Mouse (Mus musculus) heart, embryonic 13.5 days (tissue): ENCODE measurements around the gene Eef2. TPM values are rescaled to one million over a fixed set of nuclear protein-coding genes. Genes with fewer than 3 reads are reported as not detected.
A peak's percentile ranks its signal among the peaks of the same experiment; 100 is the strongest.

ENCODE experiments used
- ATAC-seq: fragments of 200-750 bp; cut with Nextera tagmentation; 2 replicates; pipeline ENCODE4 v1.8.0; 2017; ENCODE audit warnings: moderate TSS enrichment; ENCODE audit not compliant: insufficient number of reproducible peaks, low FRiP score, low TSS enrichment; ENCODE audit errors: extremely low read depth
- H3K27ac ChIP-seq: fragments of 300-500 bp; sonication (generic); replicated peaks from 2 replicates; pipeline ENCODE4 v1.5.1; 2015; ENCODE audit warnings: moderate library complexity, mild to moderate bottlenecking, inconsistent platforms
- H3K27me3 ChIP-seq: fragments of 300-500 bp; sonication (generic); replicated peaks from 2 replicates; pipeline ENCODE4 v1.6.1; 2015; ENCODE audit warnings: mild to moderate bottlenecking, inconsistent platforms
- H3K36me3 ChIP-seq: fragments of 300-500 bp; sonication (generic); 2 replicates; pipeline ENCODE4 v1.6.1; 2015; ENCODE audit warnings: mild to moderate bottlenecking, inconsistent platforms
- H3K4me1 ChIP-seq: fragments of 300-500 bp; sonication (generic); 2 replicates; pipeline ENCODE4 v1.6.1; 2015; ENCODE audit warnings: inconsistent platforms
- H3K4me2 ChIP-seq: fragments of 300-500 bp; sonication (generic); 2 replicates; pipeline ENCODE4 v1.6.1; 2015; ENCODE audit warnings: inconsistent platforms, mild to moderate bottlenecking, moderate library complexity
- H3K4me3 ChIP-seq: fragments of 300-500 bp; sonication (generic); 2 replicates; pipeline ENCODE4 v1.5.1; 2015; ENCODE audit warnings: moderate library complexity, mild to moderate bottlenecking, inconsistent platforms
- H3K9ac ChIP-seq: fragments of 300-500 bp; sonication (generic); 2 replicates; pipeline ENCODE4 v1.6.1; 2015; ENCODE audit warnings: inconsistent platforms, mild to moderate bottlenecking, moderate library complexity
- H3K9me3 ChIP-seq: fragments of 300-500 bp; sonication (generic); 2 replicates; pipeline ENCODE4 v1.6.1; 2016; ENCODE audit warnings: inconsistent platforms
- WGBS: fragments of 180-500 bp; shearing (Covaris S2); methylation state at CpG from one replicate; pipeline ENCODE4 v1.1.7; 2015; ENCODE audit warnings: mixed read lengths; 5-methylcytosine and 5-hydroxymethylcytosine counted together
- polyA plus RNA-seq: library from polyadenylated mRNA; unstranded; fragments of >200 nt; fragmentation: Nextera tagmentation; extraction: Ambion mirVana; gene quantifications from 2 replicates; pipeline ENCODE4 v1.2.1, GENCODE M21; 2015

Eef2 gene
- polyA plus RNA-seq, 1 experiment from 2014 or later: 393 TPM

DNA sequence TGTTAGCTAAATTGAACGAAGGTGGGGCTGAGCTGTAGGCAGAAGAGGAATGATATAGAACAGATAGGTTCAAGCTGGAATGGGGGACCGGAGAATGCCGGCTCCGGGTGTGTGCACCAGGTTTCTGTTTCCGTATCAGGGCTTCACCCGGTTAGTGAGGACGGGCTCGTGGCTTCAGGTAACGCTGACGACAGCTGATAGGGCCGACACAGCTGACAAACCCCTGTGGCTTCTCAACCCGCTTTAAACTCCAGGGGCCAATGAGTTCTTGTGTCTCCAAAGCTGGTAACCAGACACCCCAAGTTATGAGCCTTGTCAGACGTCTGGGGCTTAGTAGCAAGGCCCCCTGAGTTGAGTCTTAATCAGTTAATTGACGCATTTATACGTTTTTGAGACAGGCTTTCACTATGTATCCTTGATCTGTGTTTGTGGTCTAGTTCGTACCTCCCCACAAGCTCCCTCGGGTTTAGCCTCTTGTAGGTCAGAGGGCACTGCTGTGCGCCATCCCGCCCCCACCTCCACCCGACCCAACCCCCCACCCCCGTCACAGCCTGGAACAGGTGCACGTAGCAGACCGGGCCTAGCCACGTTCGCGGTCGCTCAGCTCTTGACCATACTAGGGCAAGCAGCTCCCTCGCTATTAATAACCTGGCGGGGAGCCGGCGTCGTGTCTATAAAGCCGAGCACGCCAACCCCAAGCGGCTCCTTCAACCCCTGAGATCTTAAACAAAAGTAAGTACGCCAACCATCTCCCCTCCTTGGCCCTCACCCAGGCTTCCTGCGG lies 17.8 kb downstream of the Eef2 start:
- peak overlapping the region; percentile 75 for H3K4me2 ChIP-seq
- H3K9me3 ChIP-seq: no peaks in the 10 kb centered on the region
- H3K27me3 ChIP-seq: peaks cover 44% of the 10 kb centered on the region
- 7% methylated on average over 37 of the region's 37 CpGs for WGBS
- peak; percentile 35; the same call in 1 of the 2 replicates for ATAC-seq
- H3K36me3 ChIP-seq: peaks cover 23% of the 10 kb centered on the region
- H3K9ac ChIP-seq: peak overlapping the region; percentile 97
- H3K27ac ChIP-seq: peak overlapping the region; percentile 99
- H3K4me3 ChIP-seq: peak overlapping the region; percentile 58
- peaks cover 58% of the 10 kb centered on the region for H3K4me1 ChIP-seq

DNA sequence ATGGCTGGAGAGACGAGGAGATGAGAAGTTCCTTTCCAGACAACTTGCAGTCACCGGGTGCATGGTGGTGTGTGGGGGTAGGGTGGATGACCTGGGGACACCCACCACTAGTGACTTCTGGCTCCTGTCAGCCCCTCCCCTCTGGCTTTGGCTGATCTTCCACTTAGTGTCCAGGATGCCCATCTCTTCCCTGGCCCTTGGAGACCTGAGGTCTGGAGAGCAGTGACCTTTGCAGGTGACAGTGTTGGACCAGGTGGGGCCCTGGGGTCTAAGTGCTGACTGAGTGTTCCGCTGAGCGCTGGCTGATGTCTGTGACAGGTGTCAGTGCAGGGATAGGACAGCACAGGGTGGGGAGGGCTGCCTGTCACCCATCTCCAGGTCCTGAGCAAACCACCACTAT lies 18.9 kb downstream of the Eef2 start:
- H3K27me3 ChIP-seq: peaks cover 44% of the 10 kb centered on the region
- peaks cover 69% of the 10 kb centered on the region for H3K4me1 ChIP-seq
- H3K4me2 ChIP-seq: peak overlapping the region; percentile 75
- H3K4me3 ChIP-seq: peak overlapping the region; percentile 58
- peaks cover 15% of the 10 kb centered on the region for H3K36me3 ChIP-seq
- WGBS: 34% methylated on average over 4 of the region's 4 CpGs
- H3K27ac ChIP-seq: peak overlapping the region; percentile 99
- ATAC-seq: no peak
- peak overlapping the region; percentile 97 for H3K9ac ChIP-seq
- no peaks in the 10 kb centered on the region for H3K9me3 ChIP-seq

- Histone ChIP-seq H3K4me3 (peak overlapping the region; percentile 58), H3K36me3 (0 out of 2 replicates have a peak, but pooled peaks cover 2% of the 10 kb centered on the region), H3K4me2 (peak overlapping the region; percentile 75), H3K27ac (peak overlapping the region; percentile 99), H3K9ac (peak overlapping the region; percentile 97), H3K4me1 (peaks cover 69% of the 10 kb centered on the region), H3K27me3 (peaks cover 44% of the 10 kb centered on the region), H3K9me3 (no peaks in the 10 kb centered on the region)
- no peak for ATAC-seq
- 45% methylated on average over 11 of the region's 11 CpGs for WGBS
These were observed 20.1 kb downstream of the Eef2 start for GRCm38 (mm10) chr10:81196470-81197065.

GRCm38 (mm10) chr10:81197305-81197704 lies 20.9 kb downstream of the Eef2 start:
- Histone ChIP-seq H3K27ac (peak overlapping the region; percentile 99), H3K9me3 (no peaks in the 10 kb centered on the region), H3K4me3 (peak overlapping the region; percentile 58), H3K9ac (peak overlapping the region; percentile 97), H3K4me2 (peak overlapping the region; percentile 75), H3K27me3 (peaks cover 44% of the 10 kb centered on the region), H3K36me3 (no peaks in the 10 kb centered on the region), H3K4me1 (peaks cover 68% of the 10 kb centered on the region)
- ATAC-seq: no peak
- 20% methylated on average over 6 of the region's 6 CpGs for WGBS

GRCm38 (mm10) chr10:81198230-81198629 lies 21.8 kb downstream of the Eef2 start:
- Histone ChIP-seq H3K9me3 (no peaks in the 10 kb centered on the region), H3K36me3 (no peaks in the 10 kb centered on the region), H3K4me2 (peak overlapping the region; percentile 75), H3K4me3 (no peak overlapping the region), H3K4me1 (peaks cover 71% of the 10 kb centered on the region), H3K27me3 (peaks cover 44% of the 10 kb centered on the region), H3K27ac (peak overlapping the region; percentile 96), H3K9ac (peak overlapping the region; percentile 73)
- ATAC-seq: no peak
- 4% methylated on average over 9 of the region's 9 CpGs for WGBS

- peak overlapping the region; percentile 96 for H3K27ac ChIP-seq
- peaks cover 41% of the 10 kb centered on the region for H3K27me3 ChIP-seq
- H3K9me3 ChIP-seq: no peaks in the 10 kb centered on the region
- whole genome bisulfite sequencing: 75% methylated on average over 6 of the region's 6 CpGs
- H3K36me3 ChIP-seq: no peaks in the 10 kb centered on the region
- H3K4me2 ChIP-seq: peak overlapping the region; percentile 15; the same call in 1 of the 2 replicates
- no peak overlapping the region for H3K4me3 ChIP-seq
- ATAC-seq: no peak
- peak overlapping the region; percentile 73 for H3K9ac ChIP-seq
- peaks cover 73% of the 10 kb centered on the region for H3K4me1 ChIP-seq
These were observed 22.6 kb downstream of the Eef2 start for GRCm38 (mm10) chr10:81198990-81199389.

DNA sequence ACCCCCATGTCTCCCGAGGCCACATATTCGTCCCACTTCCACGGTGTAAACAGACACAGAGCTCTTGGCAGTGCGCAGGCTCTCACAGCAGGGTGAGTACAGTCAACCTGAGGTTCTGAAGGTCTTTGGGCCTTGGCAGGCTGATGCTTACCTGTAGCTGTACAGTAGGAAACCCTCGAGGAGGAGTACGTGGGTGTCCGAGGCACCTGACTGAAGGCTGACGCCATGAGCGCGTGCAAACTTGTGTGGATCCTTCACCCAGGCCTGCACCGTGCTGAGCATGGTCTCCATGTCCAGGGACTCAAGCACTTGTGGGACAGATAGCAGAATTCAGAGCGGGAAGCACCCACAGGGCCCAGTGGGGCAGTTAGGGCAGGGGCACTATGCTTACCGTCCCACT lies 23.7 kb downstream of the Eef2 start:
- H3K9ac ChIP-seq: peak overlapping the region; percentile 73
- ATAC-seq: no peak
- no peaks in the 10 kb centered on the region for H3K36me3 ChIP-seq
- peak overlapping the region; percentile 58; the same call in 1 of the 2 replicates for H3K4me2 ChIP-seq
- no peak overlapping the region for H3K4me3 ChIP-seq
- H3K27me3 ChIP-seq: peaks cover 29% of the 10 kb centered on the region
- peaks cover 74% of the 10 kb centered on the region for H3K4me1 ChIP-seq
- peak overlapping the region; percentile 96 for H3K27ac ChIP-seq
- 72% methylated on average over 13 of the region's 13 CpGs for WGBS
- H3K9me3 ChIP-seq: no peaks in the 10 kb centered on the region

DNA sequence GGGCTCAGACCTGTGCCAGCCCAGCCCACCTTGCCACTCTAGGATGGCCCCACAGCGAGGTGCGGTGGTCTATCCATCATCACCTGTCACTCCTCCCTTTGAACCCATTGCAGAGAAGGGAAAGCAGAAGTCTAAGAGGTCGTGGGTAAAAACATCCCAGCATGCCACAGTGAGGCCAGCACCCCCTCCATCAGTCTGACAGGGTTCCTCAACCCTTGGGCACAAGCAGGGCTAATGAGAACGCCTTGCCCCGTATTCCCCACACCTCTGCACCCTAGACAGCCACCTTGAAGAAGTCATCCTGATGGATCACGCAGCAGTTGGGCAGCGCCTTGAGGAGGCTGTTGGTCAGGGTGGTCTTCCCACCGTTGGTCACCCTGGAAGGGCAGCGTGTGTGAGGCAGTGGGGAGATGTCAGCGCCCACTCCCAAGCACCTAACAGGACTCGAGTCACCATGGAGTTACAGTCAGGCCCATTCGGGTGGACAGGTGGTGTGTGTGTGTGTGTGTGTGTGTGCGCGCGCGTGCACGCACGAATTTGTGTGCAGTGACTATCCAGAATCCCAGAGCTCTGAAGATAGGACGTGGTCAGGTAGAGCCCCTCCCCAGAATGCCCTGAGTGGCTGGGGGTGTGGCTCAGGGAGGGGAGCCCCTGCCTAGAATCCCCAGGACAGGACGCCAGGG lies 24.3 kb downstream of the Eef2 start:
- no peaks in the 10 kb centered on the region for H3K9me3 ChIP-seq
- no peak for ATAC-seq
- H3K9ac ChIP-seq: peak overlapping the region; percentile 73
- H3K36me3 ChIP-seq: no peaks in the 10 kb centered on the region
- no peak overlapping the region for H3K4me3 ChIP-seq
- H3K4me1 ChIP-seq: peaks cover 74% of the 10 kb centered on the region
- WGBS: 62% methylated on average over 20 of the region's 20 CpGs
- peak overlapping the region; percentile 58 for H3K4me2 ChIP-seq
- peak overlapping the region; percentile 96 for H3K27ac ChIP-seq
- peaks cover 23% of the 10 kb centered on the region for H3K27me3 ChIP-seq

- 38% methylated on average over 13 of the region's 13 CpGs for WGBS
- Histone ChIP-seq H3K4me1 (peaks cover 67% of the 10 kb centered on the region), H3K4me2 (peak within 1 kb of the TSS; percentile 58), H3K4me3 (peak within 1 kb of the TSS; percentile 13), H3K27me3 (peaks cover 10% of the 10 kb centered on the region), H3K9ac (peak within 1 kb of the TSS; percentile 73), H3K36me3 (no peaks in the 10 kb centered on the region), H3K9me3 (no peaks in the 10 kb centered on the region), H3K27ac (peak within 1 kb of the TSS; percentile 96)
- ATAC-seq: peak; percentile 16; the same call in 1 of the 2 replicates
These were observed 25.7 kb downstream of the Eef2 start, which contains the start of gene Nmrk2 for GRCm38 (mm10) chr10:81201807-81202758. TSS of gene Nmrk2 (minus strand) at chr10:81202051.

- Histone ChIP-seq H3K27ac (peak overlapping the region; percentile 96), H3K4me2 (peak overlapping the region; percentile 30; the same call in 1 of the 2 replicates), H3K36me3 (no peaks in the 10 kb centered on the region), H3K4me3 (no peak overlapping the region), H3K9ac (peak overlapping the region; percentile 17; the same call in 1 of the 2 replicates), H3K9me3 (no peaks in the 10 kb centered on the region), H3K4me1 (peaks cover 59% of the 10 kb centered on the region), H3K27me3 (0 out of 2 replicates have a peak, but pooled peaks cover 5% of the 10 kb centered on the region)
- no peak for ATAC-seq
- 55% methylated on average over 8 of the region's 8 CpGs for whole genome bisulfite sequencing
These were observed 26.7 kb downstream of the Eef2 start for GRCm38 (mm10) chr10:81202978-81203720.
